Mouse (Mus musculus) embryo, embryonic 11 days (tissue): ENCODE data around the gene Tmem210.

ENCODE experiments used
- DNase-seq: peaks from one replicate; pipeline ENCODE4 v3.0.0-alpha.2; 2015

Tmem210 gene

DNA sequence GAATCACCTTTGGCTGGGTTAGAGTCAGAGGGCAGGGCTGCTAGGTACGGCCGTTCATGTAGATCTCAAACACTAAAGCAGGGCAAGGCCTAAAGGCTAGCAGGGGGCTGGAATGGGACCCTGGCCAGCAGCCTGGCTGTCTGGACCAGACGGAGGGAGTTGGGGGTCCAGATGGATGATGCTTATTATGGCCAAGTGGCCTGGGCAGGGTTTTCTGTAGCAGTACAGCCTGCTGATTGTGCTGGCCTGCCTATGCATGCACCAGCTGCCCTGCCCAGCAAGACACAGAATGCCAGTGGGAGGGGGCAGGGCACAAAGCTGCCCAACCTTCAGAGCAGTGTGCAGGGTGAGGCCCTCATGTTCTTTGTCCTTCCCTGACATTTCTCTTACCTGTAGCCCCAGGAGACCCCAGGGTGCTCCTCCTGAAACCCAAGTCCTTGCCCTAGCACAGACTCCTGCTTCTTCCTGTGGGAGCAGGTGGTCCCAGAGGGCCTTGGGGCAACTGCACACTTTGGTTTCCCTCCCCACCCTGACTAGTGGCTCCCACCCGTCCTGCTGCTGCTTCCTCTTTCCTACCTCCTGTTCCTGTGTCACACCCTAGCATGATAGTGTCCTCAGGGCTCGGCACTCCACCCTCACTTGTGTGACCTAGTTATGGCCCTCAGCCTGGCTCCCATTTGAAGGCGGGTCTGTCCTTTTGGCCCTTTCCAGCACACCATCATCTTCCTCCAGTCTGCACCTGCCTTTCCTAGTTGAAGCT, 21.9 kb upstream of the Tmem210 start:
- no peak for DNase-seq

DNA sequence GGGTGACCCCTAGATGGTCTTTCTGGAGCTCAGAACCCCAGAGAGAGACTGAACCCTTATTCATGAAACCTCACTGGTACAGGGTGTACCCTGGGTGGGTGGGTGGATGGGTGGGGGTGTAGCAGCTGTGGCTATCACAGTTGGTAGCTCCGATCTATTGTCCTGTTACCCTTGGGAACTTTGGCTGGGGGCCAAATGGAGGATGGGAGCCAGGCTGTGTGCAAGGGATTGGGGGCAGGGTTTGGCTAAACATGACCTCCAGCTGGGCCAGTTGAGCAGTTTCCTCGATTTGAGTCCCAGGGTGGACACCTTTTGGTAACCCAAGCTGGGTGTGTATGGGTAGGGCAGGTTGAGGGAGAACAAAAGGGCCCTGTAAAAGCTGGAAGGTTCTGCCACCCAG, 21.2 kb upstream of the Tmem210 start:
- no peak for DNase-seq

DNA sequence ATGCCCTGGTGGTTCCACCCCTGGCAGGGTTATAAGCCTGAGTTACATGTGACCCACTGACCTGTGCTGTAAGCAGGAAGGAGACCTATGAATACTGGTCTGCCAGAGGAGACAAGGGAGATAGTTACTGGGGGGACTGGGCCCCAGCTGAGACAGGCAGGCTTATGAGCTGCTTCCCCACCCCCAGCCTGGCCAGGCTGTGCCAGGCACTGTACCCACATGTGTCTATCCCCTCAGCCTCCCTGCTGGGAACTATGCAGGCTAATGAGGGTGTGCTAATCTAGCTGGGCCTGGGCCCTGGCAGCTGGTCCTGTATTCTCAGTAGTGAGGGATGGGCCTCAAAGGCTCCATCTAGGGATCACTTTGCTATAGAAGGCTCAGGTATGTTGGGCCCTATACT, 20.7 kb upstream of the Tmem210 start:
- no peak for DNase-seq

DNA sequence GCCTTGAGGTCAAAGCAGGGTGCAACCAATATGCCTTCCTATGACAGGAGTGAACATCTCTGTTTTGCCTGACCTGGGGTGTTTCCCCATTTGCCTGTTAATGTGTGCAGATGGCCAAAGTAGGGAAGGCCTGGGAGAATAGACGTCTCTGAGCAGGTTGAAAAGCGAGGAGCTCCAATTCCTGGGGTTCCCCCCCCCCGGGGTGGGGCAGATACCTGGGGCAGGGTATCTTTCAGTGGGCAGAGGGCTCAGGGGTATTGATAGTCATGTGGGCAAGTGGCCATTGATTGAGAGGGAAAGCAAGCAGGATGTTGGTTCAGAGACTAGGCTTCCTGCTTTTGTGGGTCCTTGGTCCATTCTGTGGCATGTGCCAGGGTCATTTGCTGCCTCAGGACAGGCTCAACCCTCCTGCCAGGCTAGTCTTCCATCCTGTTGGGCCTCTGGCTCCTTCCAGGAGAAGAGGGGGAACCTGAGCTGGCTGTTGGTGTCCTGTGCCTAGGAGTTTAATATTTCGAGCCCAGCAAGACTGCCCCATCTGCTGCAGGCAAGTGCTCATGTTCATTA, 20.1 kb upstream of the Tmem210 start:
- DNase-seq, result no peak

DNA sequence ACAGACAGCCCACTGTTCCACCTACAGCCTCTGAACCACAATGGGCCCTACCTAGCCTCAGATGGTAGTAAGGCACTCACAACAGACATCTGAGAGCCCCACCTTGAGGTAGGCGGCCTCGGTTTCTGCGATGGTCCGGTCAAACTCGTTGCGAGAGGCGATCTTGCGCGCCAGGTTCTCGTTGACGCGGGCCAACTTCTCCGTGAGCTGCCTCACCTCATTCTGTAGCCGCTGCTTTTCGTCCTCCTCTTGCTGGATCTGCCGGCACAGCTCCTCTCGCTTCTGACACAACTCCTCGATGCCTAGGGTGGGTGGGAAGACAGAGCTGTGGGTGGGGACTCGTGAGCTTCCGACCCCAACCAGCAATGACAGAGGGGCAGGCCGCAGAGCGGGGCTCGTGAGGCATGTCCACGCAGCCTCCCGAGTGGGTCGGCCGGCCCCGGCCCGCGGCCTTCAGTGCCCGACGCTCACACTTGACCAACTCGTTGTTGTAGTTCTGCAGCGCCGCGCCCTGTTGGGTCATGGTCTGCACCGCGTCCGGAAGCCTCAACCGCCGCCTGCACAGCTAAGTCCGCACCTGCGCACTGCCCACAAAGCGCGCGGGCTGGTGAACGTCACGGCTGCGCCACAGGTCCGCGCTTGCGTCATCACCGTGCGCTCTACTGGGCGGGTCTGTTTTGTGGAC, 16.0 kb upstream of the Tmem210 start, which contains the start of the genes Ssna1 and Anapc2:
Gene Ssna1 (minus strand): TSS at position 612 of the 685 bp plus-strand sequence.
Gene Anapc2 (plus strand): TSS at position 652 of the 685 bp plus-strand sequence.
- peak; percentile 99 for DNase-seq

DNA sequence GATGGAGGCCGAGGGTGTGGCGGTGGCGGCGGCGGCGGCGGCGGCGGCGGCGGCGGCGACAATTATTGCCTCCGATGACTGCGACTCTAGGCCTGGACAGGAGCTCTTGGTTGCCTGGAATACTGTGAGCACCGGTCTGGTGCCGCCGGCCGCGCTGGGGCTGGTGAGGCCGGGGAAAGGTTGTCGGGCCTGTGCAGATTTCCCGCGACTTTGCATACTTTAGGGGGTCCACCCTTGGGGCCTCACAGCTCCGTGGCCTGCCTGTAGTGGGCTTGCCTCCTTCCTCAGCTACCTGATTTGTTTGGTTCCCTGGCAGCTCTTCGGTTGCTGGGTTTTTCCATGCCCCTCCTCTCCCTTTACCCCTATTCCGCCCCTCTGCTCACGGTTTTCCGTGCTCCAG, 15.4 kb upstream of the Tmem210 start:
- DNase-seq, result no peak

DNA sequence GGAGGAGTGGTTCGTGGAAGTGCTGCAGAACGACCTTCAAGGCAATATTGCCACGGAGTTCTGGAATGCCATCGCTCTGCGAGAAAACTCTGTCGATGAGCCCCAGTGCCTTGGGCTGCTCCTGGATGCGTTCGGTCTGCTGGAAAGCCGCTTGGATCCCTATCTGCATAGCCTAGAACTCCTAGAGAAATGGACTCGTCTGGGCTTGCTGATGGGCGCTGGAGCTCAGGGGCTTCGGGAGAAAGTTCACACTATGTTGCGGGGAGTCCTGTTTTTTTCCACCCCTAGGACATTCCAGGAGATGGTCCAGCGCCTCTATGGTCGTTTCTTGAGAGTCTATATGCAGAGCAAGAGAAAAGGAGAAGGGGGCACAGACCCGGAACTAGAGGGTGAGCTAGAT, 14.9 kb upstream of the Tmem210 start:
- DNase-seq, result no peak

DNA sequence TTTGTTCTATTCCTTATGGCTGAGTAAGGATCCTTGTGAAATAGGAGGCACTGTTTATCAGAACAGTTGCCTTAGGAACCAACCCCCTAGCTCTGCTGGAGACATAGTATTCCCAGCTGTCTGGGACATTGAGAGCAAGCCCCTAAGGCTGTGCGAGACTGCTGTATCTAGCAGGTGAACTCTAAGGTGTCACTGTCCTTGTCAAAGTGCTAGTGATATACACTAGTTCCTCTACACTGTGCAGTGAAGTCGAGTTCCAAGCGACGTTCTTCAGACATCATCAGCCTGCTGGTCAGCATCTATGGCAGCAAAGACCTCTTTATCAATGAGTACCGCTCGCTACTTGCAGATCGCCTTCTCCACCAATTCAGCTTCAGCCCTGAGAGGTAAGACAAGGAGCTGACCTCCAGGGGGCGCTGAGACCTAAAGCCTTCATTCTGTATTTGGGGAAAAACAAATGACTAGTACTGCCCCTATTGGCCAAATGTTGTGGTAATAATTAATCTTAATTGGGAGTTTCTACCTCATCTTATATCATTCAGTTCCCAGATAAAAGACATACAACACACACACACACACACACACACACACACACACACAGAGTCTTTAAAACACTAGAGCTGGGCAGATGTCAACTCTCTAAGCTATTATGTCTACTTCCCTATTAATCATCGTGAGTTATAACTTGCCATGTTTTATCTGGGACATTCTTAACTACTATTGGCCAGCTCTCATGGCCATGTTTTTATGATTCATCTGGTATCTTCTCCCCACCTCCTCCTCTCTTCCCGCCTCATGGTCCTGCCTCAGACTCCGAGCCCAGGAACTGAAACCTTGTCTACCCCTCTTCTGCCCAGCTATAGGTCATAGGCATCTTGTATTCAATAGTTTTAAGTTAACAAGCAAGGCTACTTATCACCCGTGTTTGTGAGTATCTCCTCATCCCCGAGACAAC, 8.7 kb upstream of the Tmem210 start:
- DNase-seq, result peak; percentile 86

DNA sequence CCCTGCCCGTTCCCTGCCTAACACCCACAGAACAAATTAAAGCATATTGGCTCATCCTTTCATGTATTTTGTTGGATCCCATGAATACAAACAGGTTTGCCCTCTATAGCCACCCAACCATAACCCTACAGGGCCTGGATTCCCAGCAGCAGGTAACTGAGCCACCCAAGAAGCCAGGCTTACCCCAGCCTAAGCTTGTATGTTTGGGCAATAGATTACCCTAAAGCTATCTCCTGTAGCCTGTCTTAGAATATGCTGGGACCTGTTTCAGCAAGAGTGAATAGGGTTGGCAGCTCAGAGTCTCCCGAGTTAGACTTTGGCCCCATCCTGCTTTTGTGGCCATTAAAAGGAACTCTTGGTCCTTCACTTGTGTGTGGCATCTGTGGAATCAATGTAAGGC, 2.4 kb upstream of the Tmem210 start:
- no peak for DNase-seq

DNA sequence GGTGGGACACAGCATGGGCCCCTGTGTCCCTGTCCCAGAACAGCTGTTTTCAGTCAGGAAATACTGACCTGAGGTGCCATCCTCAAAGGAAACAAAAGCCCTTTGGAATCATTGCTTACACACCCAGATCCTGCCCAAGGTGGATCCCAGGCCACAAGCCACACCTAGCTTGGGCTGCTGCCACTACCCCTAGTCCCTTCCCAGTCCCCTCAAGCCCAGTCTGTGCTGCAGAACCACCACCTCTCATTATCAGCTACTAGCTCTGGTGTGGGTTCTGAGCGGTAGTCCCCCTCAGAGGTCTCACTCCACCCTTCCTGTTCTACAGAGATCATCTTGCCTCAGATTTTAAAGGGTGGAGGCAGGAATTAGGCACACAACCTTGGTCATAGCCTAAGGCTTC, 1.6 kb upstream of the Tmem210 start:
- no peak for DNase-seq

DNA sequence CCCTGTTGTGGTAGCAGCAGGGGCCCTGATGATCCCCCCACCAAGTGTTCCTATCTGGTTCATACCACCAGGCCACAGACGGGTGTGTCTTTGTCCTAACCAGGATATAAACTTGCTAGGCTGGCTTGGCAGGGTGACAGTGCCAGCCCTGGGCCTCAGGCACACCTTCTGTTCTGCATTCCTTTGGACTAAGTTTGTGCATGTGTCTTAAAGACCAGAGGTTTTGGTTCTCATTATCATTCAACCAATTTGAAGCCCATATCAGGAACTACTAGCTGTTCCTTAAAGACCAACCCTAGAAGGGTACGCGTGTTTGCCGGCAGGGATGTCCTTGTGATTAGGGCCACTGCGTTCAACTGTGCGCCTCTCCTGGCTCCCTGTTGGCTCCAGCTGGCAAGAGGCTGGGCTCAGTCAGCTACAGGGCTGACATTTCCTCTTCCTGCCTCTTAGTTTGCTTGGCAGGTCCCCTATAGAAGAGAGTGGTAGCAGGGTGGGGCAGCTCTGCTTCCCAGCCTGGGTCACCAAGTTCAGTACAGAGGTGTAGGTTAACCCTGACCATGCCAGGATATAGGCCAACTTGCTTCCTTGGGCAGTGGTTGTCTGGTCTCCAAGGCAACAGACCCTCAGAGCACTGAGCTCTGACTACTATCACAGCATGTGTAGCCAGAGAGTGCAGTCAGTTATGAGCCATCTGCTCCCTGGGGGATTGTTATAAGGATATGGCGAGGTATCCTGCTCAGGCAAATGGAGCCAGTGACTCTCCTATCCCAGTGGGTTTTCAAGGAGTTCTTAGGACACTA, 908 bp upstream of the Tmem210 start:
- no peak for DNase-seq

DNA sequence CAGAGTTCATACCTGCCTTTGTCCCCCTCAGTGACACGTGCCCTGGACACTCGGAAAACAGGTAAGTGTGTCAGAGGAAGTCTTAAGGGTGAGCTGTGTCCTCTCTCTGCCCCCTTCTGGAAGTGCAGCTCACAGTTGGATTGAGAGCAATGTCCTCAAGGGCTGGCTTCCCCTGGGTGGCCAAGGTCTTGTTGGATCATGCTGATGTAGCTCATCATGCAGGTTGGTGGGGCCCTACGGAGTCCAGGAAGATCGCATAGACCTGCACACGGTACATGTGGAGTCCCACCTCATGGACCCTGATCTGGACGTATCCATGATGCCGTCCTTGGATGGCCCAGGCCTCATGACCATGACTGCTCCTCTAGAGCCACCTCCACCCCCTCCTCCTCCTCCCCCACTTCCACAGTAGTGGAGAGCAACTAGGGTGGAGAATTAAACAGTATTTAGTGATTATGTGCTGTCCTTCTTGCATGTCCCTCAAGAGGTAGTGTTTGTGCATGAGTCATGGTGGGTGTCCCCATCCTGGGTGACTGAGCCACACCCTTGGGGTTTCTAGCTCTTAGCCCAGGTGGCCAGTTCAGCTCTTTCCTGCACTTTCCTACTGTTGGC, 895 bp downstream of the Tmem210 start:
- DNase-seq, result no peak

DNA sequence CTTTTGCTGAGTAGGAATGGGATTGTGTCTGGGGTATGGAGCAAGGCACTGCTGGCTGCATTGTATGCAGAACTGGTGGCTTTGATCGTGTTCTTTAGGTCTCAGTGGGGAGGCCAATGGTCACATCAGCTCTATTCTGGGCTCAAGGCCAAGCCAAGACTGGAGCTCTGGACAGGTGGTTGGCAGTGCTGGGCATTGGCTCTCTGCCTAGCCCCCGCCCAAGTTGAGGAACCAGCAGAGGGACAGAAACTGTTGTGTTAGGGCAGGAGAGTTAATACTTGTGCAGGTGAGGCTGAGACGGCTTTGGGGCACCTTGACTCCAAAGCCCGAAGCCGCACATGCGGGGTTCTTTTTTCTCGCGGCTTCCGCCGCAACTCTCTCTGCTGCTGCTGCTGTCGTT, 1.7 kb downstream of the Tmem210 start, which contains the start of gene Lrrc26:
Gene Lrrc26 (plus strand): TSS at position 265 of the 400 bp plus-strand sequence.
- no peak for DNase-seq

DNA sequence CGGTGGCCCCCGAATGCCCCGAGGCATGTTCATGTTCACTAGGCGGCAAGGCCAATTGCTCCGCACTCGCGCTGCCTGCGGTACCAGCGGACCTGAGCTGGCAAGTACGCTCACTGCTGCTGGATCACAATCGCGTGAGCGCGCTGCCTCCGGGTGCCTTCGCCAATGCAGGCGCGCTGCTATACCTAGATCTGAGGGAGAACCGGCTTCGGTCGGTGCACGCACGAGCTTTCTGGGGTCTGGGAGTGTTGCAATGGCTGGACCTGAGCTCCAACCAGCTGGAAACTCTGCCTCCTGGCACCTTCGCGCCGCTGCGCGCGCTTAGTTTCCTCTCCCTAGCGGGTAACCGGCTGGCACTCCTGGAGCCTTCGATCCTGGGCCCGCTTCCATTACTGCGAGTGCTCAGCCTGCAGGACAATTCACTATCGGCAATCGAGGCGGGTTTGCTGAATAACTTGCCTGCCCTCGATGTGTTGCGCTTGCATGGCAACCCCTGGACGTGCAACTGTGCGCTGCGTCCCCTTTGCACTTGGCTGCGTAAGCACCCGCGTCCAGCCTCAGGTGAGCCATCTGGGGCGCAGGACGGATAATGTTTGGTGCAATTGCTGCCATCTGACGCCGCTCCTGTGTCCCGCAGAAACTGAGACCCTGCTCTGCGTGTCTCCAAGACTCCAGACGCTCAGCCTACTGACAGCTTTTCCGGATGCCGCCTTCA, 2.3 kb downstream of the Tmem210 start:
- no peak for DNase-seq

DNA sequence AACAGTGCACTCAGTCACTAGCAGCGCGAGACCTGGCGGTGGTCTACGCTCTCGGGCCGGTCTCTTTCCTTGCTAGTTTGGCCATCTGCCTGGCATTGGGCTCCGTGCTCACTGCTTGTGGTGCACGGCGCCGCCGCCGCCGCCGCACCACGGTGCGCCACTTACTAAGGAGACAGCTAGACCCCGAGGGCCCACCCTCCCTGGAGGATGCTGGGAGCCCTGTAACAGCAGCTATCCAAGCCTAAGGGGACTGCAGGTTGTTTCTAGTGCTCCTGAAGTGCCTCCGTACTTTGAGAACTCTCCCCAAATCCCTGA, 2.8 kb downstream of the Tmem210 start:
- DNase-seq, result no peak

DNA sequence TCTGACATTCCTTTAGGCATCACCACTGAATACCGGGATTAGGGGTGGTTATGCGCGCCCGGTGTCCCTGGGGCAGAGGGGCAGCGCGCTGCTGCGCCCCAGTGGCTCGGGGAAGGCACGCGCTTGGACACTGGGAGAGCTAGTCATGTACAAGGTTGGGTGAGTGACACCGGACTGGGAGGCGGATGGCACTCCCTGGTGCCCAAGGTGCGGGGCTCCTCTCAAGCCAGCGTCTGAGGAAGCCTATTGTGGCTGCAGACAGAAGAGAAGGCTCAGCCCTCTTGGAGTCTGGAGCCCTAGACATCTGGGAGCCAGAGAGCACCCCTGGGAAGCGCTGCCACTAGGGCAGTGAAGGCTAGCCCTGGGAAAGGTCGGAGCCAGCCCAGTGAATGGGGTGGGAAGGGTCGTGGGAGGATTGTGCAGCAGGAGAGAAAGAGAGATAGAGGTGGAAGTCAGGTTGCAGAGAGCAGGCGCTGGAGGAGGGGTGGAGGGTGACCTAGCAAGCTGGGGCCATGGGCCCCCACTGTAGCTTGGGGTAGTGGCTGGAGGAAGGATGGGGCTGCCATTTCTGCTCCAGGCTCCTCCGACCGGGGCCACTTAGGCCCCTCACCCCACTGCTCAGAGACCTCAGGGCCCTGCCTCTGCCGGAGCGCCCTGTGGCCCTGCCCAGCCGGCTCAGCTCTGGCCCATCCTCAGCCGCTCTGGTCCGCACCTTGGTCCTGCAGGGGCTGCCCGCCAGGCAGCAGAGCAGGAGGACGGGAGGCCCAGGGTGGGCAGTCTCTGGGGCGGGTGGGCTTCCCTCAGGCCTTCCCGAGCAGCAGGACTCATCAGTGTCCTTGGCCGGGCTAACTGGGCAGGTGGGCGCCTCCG, 3.5 kb downstream of the Tmem210 start:
- no peak for DNase-seq

DNA sequence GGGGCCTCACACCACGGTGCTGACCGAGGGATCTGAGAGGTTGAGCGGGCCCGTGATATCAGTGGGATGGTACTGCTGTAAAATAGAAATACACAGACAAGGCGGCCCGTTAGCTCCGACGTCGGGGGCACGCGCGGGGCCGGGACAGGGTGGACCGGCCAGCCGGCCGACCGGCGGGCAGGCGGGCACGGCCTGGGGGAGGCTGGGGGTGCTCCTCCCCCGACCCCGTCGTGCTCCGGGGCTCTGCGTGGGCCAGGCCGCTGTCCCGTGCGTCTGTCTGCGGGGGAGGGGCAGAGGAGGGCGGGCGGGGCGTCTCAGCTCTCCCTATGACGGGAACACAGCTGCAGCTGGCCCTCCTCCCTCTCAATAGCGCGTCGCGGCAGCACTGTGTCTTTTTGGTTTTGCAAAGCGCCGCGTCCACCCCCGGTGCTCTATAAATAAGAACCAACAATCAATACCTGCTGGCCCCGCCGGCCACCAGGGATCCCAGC, 4.2 kb downstream of the Tmem210 start:
- no peak for DNase-seq

DNA sequence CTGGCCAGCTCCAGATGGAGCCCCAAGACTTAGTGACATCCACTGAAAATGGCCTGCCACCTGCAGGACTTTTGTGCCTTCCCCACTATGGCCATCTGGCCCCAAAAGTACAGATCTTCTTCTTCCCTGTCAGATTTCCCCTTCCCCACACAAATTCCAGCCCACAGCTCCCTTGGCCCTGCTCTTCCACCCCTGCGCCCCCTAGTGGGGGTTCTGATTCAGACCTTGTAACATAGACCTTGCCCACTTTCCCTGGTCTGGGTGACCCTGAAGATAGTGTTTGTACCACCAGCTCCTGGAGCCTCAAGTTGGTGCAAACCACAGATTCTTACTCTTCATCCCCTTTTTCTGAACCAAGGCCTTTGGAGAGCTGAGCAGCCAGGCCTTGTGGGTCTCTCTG, 4.9 kb downstream of the Tmem210 start:
- peak; percentile 85 for DNase-seq

DNA sequence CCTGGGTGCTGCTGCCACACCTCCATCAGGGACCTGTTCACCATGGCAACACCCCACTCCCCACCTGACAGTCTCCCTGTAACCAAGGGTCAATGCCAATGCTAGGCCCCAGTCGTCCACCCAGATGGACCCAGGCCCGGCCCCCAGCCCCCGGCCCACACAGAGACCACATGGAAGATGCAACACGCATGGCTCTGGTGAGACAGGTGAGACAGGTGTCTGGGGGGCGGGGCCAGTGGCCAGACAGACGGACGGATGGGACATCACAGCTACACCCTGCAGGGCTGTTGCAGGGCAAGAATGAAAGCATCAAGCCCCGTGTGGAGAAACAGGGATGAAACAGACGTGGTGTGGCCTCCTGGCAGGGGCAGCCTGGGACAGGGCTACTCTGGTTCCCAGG, 5.8 kb downstream of the Tmem210 start:
- no peak for DNase-seq

DNA sequence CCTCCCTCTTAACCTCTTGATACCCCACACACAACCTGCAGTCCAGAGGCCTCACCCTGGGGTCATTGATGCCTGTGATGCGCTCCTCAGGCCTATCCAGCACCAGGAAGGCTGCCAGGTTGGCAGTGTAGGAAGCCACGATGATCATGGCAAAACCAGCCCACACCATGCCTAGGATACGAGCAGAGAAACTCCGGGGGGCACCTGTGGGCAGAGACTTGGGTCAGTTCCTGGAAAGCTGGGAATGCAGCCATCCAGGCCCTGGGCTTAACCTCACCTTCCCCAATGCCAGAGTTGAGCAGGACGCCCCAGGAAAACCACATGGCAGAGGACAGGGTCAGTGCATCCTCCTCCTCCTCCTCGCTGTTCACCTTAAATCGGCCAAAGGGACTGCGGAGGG, 9.1 kb downstream of the Tmem210 start:
- DNase-seq, result no peak
